ENCODE assay signal across 8 mouse cellular contexts in the genomic region with DNA sequence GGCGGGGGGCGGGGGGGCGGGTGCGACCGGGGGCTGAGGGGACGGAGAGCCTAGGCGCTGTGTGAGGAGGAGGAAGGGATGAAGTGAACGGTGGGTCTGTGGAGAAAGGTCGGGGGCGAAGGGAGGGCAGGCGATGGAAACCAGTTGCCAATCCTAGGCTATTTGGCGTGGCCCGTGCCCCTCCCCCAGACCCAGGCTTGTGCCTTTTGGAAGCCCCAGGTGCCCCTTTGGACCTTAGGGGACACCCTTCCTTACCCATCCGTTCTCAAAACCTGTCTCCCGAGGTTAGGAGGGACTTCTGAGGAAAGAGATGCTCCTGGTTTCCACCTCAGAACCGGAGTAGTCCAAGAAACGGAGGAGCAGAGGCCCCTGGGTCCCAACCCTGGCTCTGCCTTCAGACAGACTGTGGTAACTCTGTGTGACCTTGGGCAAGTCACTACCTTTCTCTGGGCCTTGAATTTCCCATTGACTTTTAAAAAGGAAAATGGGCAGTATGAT. TPM values are rescaled to one million over a fixed set of nuclear protein-coding genes. Genes with fewer than 3 reads are reported as not detected.
DNase-seq lines count a peak whose midpoint lies in the region; ATAC-seq lines count a peak whose summit lies in the region.

A gene (minus strand): TSS at position 405 of the 498 bp plus-strand sequence.

- no peaks in the 10 kb centered on the region for H3K9me3 ChIP-seq in erythroblast, embryonic 14.5 days (ENCODE audit: control insufficient read depth, low read length)

- peak; percentile 41 to 43 for DNase-seq in B cell, adult 2 months
- DNase-seq in cerebellum, adult 18-20 months: peak; percentile 42 to 58
- peak; percentile 42 for DNase-seq in gastrocnemius, postnatal 10 days
- peak; percentile 47 for DNase-seq in kidney, adult 9 months
- DNase-seq in lung, postnatal 4 days: peak; percentile 44 to 47
- peak; percentile 78 for DNase-seq in testis, postnatal 10 days (ENCODE audit: low spot score)

- H3K4me1 ChIP-seq in erythroblast, embryonic 14.5 days (ENCODE audit: control insufficient read depth): peaks cover 20% of the 10 kb centered on the region

- no peak for ATAC-seq in erythroblast, adult 5-6 weeks (replicated peaks; ENCODE audit: low FRiP score, poor library complexity, severe bottlenecking)

- peaks cover 24% of the 10 kb centered on the region for H3K27me3 ChIP-seq in erythroblast, embryonic 14.5 days (ENCODE audit: control insufficient read depth)

- H3K4me3 ChIP-seq in erythroblast, embryonic 14.5 days (replicated peaks): peak within 1 kb of the TSS; percentile 63

- no peaks in the 10 kb centered on the region for H3K36me3 ChIP-seq in erythroblast, embryonic 14.5 days (ENCODE audit: control insufficient read depth)

RNA-seq across cellular contexts. Expression of the gene that starts here (rescaled TPM):
- polyA plus RNA-seq in erythroblast, embryonic 14.5 days (2012): not detected in 2 replicates
- 0.63 TPM in 1 of 2 replicates, not detected in the other for total RNA-seq in erythroblast, adult 5-6 weeks (2015; ENCODE audit: low replicate concordance)
- total RNA-seq in erythroblast, adult 5-6 weeks (2017; ENCODE audit: low replicate concordance): not detected in 2 replicates
- not detected for total RNA-seq in gastrocnemius, postnatal 10 days (2021)

Comparison
In these comparisons a context has a peak if more than half of its experiments do, and no peak if none do; other contexts are left out.
1. Peak in DNase-seq in gastrocnemius, postnatal 10 days; RNA of the gene not detected or under 1 TPM.